Mouse (Mus musculus) C2C12 (cell line): ENCODE measurements around the gene Thada. TPM values are rescaled to one million over a fixed set of nuclear protein-coding genes. Genes with fewer than 3 reads are reported as not detected.

Source experiments
- H3K27me3 ChIP-seq: one replicate; pipeline ENCODE4 v1.6.1; 2011; ENCODE audit not compliant: control insufficient read depth, insufficient read depth, insufficient read length
- H3K36me3 ChIP-seq: one replicate; pipeline ENCODE4 v1.6.1; 2011; ENCODE audit not compliant: control insufficient read depth, insufficient read depth
- H3K4me3 ChIP-seq: one replicate; pipeline ENCODE4 v1.5.1; 2011; ENCODE audit warnings: mild to moderate bottlenecking, control low read depth; ENCODE audit not compliant: poor library complexity, insufficient read depth, severe bottlenecking
- H3K79me2 ChIP-seq: one replicate; pipeline ENCODE4 v1.6.1; 2011; ENCODE audit not compliant: control insufficient read depth, insufficient read depth
- H3K79me3 ChIP-seq: one replicate; pipeline ENCODE4 v1.6.1; 2011; ENCODE audit warnings: low read depth, control low read depth
- H3ac ChIP-seq: one replicate; pipeline ENCODE3; 2011; ENCODE audit warnings: low read depth; ENCODE audit not compliant: control insufficient read depth, insufficient read length
- CEBPB ChIP-seq: IDR thresholded peaks from one replicate; pipeline ENCODE4 v1.6.1; 2011; ENCODE audit warnings: low read depth, mild to moderate bottlenecking, control low read depth, moderate library complexity
- CTCF ChIP-seq: IDR thresholded peaks from one replicate; pipeline ENCODE4 v1.5.1; 2011; ENCODE audit not compliant: control insufficient read depth, insufficient read depth, insufficient read length
- FOSL1 ChIP-seq: IDR thresholded peaks from one replicate; pipeline ENCODE4 v1.8.0; 2011; ENCODE audit warnings: mild to moderate bottlenecking, low read length; ENCODE audit not compliant: poor library complexity, insufficient read depth, severe bottlenecking
- MAX ChIP-seq: IDR thresholded peaks from one replicate; pipeline ENCODE4 v1.6.1; 2011; ENCODE audit warnings: mild to moderate bottlenecking, control low read depth
- MYOD1 ChIP-seq: IDR thresholded peaks from one replicate; pipeline ENCODE4 v1.6.1; 2011; ENCODE audit warnings: low read depth; ENCODE audit not compliant: control insufficient read depth, insufficient read length
- MYOG ChIP-seq: IDR thresholded peaks from one replicate; pipeline ENCODE4 v1.6.1; 2011; ENCODE audit not compliant: control insufficient read depth, insufficient read length; ENCODE audit errors: extremely low read depth
- USF1 ChIP-seq: IDR thresholded peaks from one replicate; pipeline ENCODE4 v1.6.1; 2011; ENCODE audit warnings: low read depth, mild to moderate bottlenecking, control low read depth, moderate library complexity
- polyA plus RNA-seq: library from polyadenylated mRNA; unstranded; fragments of >200 nt; fragmentation: generic; extraction: Trizol; gene quantifications from one replicate; pipeline ENCODE4 v1.2.1, GENCODE M21; 2012; ENCODE audit warnings: missing spikeins

Thada gene
- polyA plus RNA-seq, 1 experiment: 7.3 TPM

GRCm38 (mm10) chr17:84152976-84153786 lies 312.8 kb downstream of the Thada start:
- no peaks in the 10 kb centered on the region for H3K27me3 ChIP-seq
- TF ChIP-seq MYOG (no peak), CEBPB (peak; percentile 64), MAX (peak; percentile 96), USF1 (no peak), MYOD1 (peak; percentile 35), CTCF (no peak), FOSL1 (no peak)
- H3K79me3 ChIP-seq: no peaks in the 10 kb centered on the region
- no peak overlapping the region for H3ac ChIP-seq
- H3K4me3 ChIP-seq: no peak overlapping the region
- no peaks in the 10 kb centered on the region for H3K36me3 ChIP-seq
- no peaks in the 10 kb centered on the region for H3K79me2 ChIP-seq

DNA sequence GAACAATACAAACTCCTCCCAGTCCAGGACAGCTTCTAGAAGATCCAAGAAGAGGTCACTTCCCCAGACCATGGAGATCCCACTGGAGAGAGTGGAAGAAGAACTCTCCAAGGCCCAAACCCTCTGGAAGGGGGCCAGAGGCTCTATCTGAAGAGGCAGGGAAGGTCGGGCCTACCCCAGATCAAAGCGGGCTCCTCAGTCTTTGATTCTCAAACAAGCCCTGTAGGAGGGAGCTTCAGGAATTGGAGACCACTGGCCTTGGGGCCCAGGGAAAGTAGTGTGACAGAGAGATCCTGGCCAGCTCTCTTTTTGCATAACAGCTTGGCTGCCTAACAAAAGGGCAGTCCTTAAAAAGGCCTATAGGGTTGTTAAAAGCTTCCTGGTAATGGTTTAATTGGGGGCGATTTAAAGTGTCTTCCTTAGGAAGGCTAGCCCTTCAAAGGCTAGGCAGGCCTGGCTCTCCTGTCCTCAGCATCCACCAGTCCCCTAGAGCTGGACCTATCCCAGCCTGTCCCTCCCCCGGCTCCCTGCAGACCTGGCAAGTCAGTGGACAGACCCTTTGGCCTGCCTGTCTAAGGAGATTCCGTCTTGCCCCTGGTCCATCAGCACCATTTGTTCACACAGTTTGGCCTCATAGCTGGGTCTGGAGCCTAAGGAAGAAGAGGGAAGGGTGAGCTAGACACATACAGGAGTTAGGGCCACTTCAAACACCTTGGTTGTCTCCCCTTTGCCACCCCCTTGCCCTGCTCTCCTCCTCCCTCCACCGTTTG lies 313.6 kb downstream of the Thada start:
- H3K79me3 ChIP-seq: no peaks in the 10 kb centered on the region
- H3K36me3 ChIP-seq: no peaks in the 10 kb centered on the region
- no peaks in the 10 kb centered on the region for H3K79me2 ChIP-seq
- TF ChIP-seq USF1 (no peak), CEBPB (no peak), CTCF (no peak), MYOD1 (no peak), MYOG (no peak), MAX (no peak), FOSL1 (no peak)
- H3ac ChIP-seq: no peak overlapping the region
- no peaks in the 10 kb centered on the region for H3K27me3 ChIP-seq
- no peak overlapping the region for H3K4me3 ChIP-seq

DNA sequence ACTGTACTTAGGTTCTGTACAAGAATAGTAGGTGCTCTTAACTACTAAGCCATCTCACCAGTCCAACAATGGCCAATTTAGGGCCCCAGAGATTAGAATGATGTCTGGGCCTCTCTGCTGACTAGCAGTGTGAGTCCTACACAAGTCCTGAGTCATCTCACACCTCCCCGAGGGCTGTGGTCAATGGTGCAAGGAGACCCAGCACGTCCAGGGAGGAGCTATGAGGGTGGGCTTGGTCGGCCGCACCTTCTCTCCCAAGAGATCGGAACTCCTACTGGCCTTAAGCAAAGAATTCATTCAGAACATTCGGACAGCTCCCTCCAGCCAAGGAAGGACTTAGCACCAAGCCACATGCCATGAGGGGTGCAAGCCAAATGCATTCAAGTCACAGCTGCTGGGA lies 314.7 kb downstream of the Thada start:
- no peak overlapping the region for H3ac ChIP-seq
- no peaks in the 10 kb centered on the region for H3K27me3 ChIP-seq
- H3K36me3 ChIP-seq: no peaks in the 10 kb centered on the region
- H3K4me3 ChIP-seq: no peak overlapping the region
- H3K79me3 ChIP-seq: no peaks in the 10 kb centered on the region
- H3K79me2 ChIP-seq: no peaks in the 10 kb centered on the region
- TF ChIP-seq CTCF: no peak
- no peak for TF ChIP-seq FOSL1
- TF ChIP-seq USF1: no peak
- TF ChIP-seq MYOD1: no peak
- no peak for TF ChIP-seq CEBPB
- no peak for TF ChIP-seq MYOG
- no peak for TF ChIP-seq MAX

DNA sequence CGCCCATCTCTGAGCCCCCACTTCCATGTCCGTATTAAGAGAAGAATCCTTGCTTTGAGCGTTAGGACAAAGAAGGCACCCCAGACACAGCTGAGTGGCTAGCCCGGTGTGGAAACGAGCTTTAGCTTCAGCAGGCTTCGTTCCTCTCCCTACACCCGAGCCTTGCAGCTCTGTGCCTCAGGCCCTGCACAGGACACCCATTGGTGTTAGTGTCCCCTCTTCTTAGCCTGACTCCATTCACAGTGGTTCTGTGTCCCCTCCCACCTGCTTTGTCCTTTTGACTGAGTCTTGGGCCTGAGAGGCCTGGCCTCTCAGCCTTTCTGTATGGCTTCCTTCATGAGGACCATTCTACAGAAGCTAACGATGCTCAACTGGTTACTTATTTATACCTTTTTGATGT lies 315.7 kb downstream of the Thada start:
- no peaks in the 10 kb centered on the region for H3K79me3 ChIP-seq
- H3ac ChIP-seq: no peak overlapping the region
- no peaks in the 10 kb centered on the region for H3K27me3 ChIP-seq
- H3K4me3 ChIP-seq: no peak overlapping the region
- no peaks in the 10 kb centered on the region for H3K79me2 ChIP-seq
- no peaks in the 10 kb centered on the region for H3K36me3 ChIP-seq
- no peak for TF ChIP-seq USF1
- TF ChIP-seq MYOG: no peak

DNA sequence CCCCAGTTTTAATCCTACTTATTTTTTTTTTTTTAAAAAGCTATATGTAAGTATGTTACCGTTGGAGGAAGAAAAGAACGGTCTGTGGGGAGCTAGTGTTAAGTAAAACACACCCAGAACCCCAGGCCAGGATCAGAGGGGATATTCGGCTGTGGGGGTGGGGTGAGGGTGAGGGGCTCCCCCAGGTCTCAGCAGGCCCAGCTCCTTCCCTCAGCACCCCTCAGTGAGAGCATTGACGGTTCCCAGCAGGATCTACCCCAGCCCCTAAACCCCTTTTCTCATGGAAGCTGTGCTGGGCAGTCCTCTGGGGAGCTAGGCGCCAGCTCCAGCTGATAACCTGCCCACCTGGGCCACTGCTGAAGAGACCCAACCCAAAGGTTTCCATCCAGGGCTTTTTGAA lies 316.4 kb downstream of the Thada start:
- Histone ChIP-seq H3ac (no peak overlapping the region), H3K79me2 (no peaks in the 10 kb centered on the region), H3K4me3 (no peak overlapping the region), H3K27me3 (no peaks in the 10 kb centered on the region), H3K79me3 (no peaks in the 10 kb centered on the region), H3K36me3 (no peaks in the 10 kb centered on the region)
- TF ChIP-seq FOSL1 (no peak), MYOG (no peak), MYOD1 (no peak), MAX (no peak), CEBPB (no peak), CTCF (no peak), USF1 (no peak)
